Mouse (Mus musculus) heart, postnatal 0 days (tissue): ENCODE measurements around the gene Ephb1. TPM values are rescaled to one million over a fixed set of nuclear protein-coding genes. Genes with fewer than 3 reads are reported as not detected.

Experiments
- ATAC-seq: fragments of 200-750 bp; cut with Nextera tagmentation; 2 replicates; pipeline ENCODE4 v1.8.0; 2017; ENCODE audit warnings: low read depth, moderate number of reproducible peaks, moderate library complexity; ENCODE audit not compliant: insufficient read depth
- DNase-seq: peaks from one replicate; pipeline ENCODE4 v3.0.0-alpha.2; 2016; ENCODE audit warnings: low spot score
- H3K27ac ChIP-seq: fragments of 300-500 bp; sonication (generic); 2 replicates; pipeline ENCODE4 v1.5.1; 2014; ENCODE audit warnings: low read depth, mild to moderate bottlenecking
- H3K27me3 ChIP-seq: fragments of 300-500 bp; sonication (generic); 2 replicates; pipeline ENCODE4 v1.6.1; 2014; ENCODE audit warnings: low read length, mixed read lengths; ENCODE audit not compliant: control insufficient read depth, insufficient read depth
- H3K36me3 ChIP-seq: fragments of 300-500 bp; sonication (generic); replicated peaks from 2 replicates; pipeline ENCODE4 v1.6.1; 2014; ENCODE audit warnings: low read length, mixed read lengths; ENCODE audit not compliant: control insufficient read depth, insufficient read depth
- H3K4me1 ChIP-seq: fragments of 300-500 bp; sonication (generic); 2 replicates; pipeline ENCODE4 v1.6.1; 2014; ENCODE audit warnings: antibody characterized with exemption; ENCODE audit not compliant: control insufficient read depth, insufficient read depth
- H3K4me2 ChIP-seq: fragments of 300-500 bp; sonication (generic); 2 replicates; pipeline ENCODE4 v1.6.1; 2014; ENCODE audit warnings: low read depth, mild to moderate bottlenecking, low read length, moderate library complexity
- H3K4me3 ChIP-seq: fragments of 300-500 bp; sonication (generic); 2 replicates; pipeline ENCODE4 v1.5.1; 2014; ENCODE audit warnings: low read depth, low read length
- H3K9ac ChIP-seq: fragments of 300-500 bp; sonication (generic); replicated peaks from 2 replicates; pipeline ENCODE4 v1.6.1; 2014; ENCODE audit warnings: low read depth, low read length, mixed read lengths
- H3K9me3 ChIP-seq: fragments of 300-500 bp; sonication (generic); replicated peaks from 2 replicates; pipeline ENCODE4 v1.6.1; 2016; ENCODE audit warnings: low read length; ENCODE audit not compliant: control insufficient read depth
- CTCF ChIP-seq: IDR thresholded peaks from 2 replicates; pipeline ENCODE4 v1.5.1; 2016; ENCODE audit warnings: antibody characterized with exemption, control low read depth, low read depth
- EP300 ChIP-seq: IDR thresholded peaks from 2 replicates; pipeline ENCODE4 v1.6.1; 2016; ENCODE audit warnings: antibody characterized with exemption, low read depth
- WGBS: fragments of 180-500 bp; shearing (Covaris S2); extraction: QIAGEN DNeasy Blood & Tissue Kit; methylation state at CpG from one replicate; pipeline ENCODE4 v1.1.7; 2014; 5-methylcytosine and 5-hydroxymethylcytosine counted together
- polyA plus RNA-seq: library from polyadenylated mRNA; unstranded; fragments of >200 nt; fragmentation: Nextera tagmentation; extraction: Ambion mirVana; gene quantifications from 2 replicates; pipeline ENCODE4 v1.2.1, GENCODE M21; 2015
- total RNA-seq: library from RNA; depleted of rRNA; stranded (reverse); fragments of >200 nt; gene quantifications from 2 replicates; pipeline ENCODE4 v1.2.3, GENCODE M21; 2014; ENCODE audit warnings: low replicate concordance

The Ephb1 gene
- total and polyA plus RNA-seq, 2 experiments from 2014 or later: 0.96 to 2.1 TPM

DNA sequence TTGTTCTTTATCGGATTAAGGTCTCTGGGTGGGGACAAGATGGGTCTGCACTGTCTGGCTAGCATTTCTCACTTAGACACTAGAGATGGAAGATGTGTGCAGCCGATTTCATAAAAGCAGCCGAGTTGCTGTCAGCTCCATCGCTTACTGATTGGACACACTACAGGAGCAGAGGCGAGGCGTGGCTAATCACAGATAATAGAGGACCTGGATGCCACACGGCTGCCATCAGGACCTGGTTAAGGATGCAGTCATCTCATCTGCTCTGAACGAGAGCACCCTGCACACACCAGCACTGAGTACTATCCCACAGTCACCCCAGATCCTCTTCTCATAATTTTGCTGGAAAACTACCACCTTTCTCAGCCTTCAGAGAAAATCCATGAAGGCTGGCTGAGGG, 419.6 kb downstream of the Ephb1 start:
- H3K36me3 ChIP-seq: no peaks in the 10 kb centered on the region
- H3K4me2 ChIP-seq: no peak overlapping the region
- no peaks in the 10 kb centered on the region for H3K27me3 ChIP-seq
- no peak overlapping the region for H3K4me3 ChIP-seq
- no peaks in the 10 kb centered on the region for H3K9me3 ChIP-seq
- DNase-seq (no peak), ATAC-seq (no peak)
- H3K9ac ChIP-seq: no peak overlapping the region
- WGBS: 58% methylated on average over 8 of the region's 8 CpGs
- TF ChIP-seq CTCF: no peak
- no peak for TF ChIP-seq EP300
- H3K27ac ChIP-seq: no peak overlapping the region
- H3K4me1 ChIP-seq: no peaks in the 10 kb centered on the region

DNA sequence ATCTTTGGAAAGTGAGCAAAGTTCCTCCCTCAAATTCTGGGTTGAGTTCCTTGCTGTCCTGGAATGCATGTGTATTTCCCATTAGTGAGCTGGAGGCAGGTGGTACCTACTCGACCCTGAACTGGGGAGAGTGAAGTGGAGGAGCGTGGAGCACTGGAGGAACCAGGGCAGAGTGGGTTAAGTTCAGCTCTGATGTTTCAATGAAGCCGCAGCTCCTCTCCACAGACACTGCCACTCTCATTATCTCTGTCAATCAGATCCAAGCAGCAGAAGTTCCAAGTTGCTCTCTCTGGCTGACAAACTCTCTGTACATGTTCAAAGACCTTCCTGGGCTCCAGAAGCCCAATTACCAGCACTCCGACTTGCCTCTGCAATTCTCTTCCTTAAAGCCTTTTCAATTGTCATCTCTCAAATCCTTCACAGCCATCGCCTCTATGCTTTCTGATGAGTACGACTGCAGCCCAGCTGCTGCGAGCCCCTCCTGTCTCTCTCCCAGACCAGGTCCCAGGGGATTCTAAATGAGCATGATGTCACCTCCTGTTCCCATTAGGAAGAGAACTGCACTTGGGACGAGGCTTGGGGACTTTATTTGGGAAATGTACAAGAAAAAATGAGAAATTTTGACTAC, 420.4 kb downstream of the Ephb1 start:
- Histone ChIP-seq H3K27ac (no peak overlapping the region), H3K36me3 (no peaks in the 10 kb centered on the region), H3K4me2 (no peak overlapping the region), H3K9ac (no peak overlapping the region), H3K4me1 (no peaks in the 10 kb centered on the region), H3K27me3 (no peaks in the 10 kb centered on the region), H3K4me3 (no peak overlapping the region), H3K9me3 (no peaks in the 10 kb centered on the region)
- no peak for ATAC-seq
- TF ChIP-seq EP300 (no peak), CTCF (no peak)
- DNase-seq: peak; percentile 23
- WGBS: 47% methylated on average over 8 of the region's 8 CpGs

- H3K9ac ChIP-seq: no peak overlapping the region
- no peaks in the 10 kb centered on the region for H3K36me3 ChIP-seq
- no peaks in the 10 kb centered on the region for H3K27me3 ChIP-seq
- WGBS: 55% methylated on average over 4 of the region's 4 CpGs
- TF ChIP-seq EP300: no peak
- TF ChIP-seq CTCF: no peak
- no peaks in the 10 kb centered on the region for H3K9me3 ChIP-seq
- no peak overlapping the region for H3K4me3 ChIP-seq
- no peaks in the 10 kb centered on the region for H3K4me1 ChIP-seq
- ATAC-seq (no peak), DNase-seq (no peak)
- no peak overlapping the region for H3K27ac ChIP-seq
- no peak overlapping the region for H3K4me2 ChIP-seq
These were observed 429.7 kb downstream of the Ephb1 start for GRCm38 (mm10) chr9:101924829-101925228.

- Histone ChIP-seq H3K9me3 (no peaks in the 10 kb centered on the region), H3K4me2 (no peak overlapping the region), H3K9ac (no peak overlapping the region), H3K36me3 (no peaks in the 10 kb centered on the region), H3K27ac (no peak overlapping the region), H3K4me3 (no peak overlapping the region), H3K4me1 (no peaks in the 10 kb centered on the region), H3K27me3 (no peaks in the 10 kb centered on the region)
- DNase-seq (no peak), ATAC-seq (no peak)
- WGBS: 69% methylated on average over 4 of the region's 4 CpGs
- TF ChIP-seq CTCF (no peak), EP300 (no peak)
These were observed 431.6 kb downstream of the Ephb1 start for GRCm38 (mm10) chr9:101922846-101923245.

DNA sequence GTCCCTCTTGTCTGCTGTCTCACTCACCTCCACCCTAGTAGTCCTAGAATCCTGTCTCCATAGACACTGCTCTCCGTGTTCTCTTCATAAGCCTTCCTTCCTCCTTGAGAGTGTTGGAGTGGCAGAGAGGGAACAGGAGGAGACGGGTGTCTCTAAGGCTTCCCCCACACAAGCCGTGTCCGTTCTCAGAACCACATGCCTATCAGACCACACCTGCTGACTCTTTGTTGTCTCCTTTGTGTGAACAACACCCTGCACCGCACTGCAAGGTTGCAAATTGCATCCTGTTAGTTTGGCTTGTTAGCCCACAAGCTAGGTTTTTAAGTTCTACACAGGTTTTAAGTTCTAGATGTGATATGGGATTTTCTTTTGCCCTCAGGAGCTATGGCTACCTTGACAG, 435.2 kb downstream of the Ephb1 start:
- H3K4me2 ChIP-seq: no peak overlapping the region
- H3K4me3 ChIP-seq: no peak overlapping the region
- ATAC-seq: no peak
- no peaks in the 10 kb centered on the region for H3K36me3 ChIP-seq
- no peaks in the 10 kb centered on the region for H3K9me3 ChIP-seq
- H3K27me3 ChIP-seq: no peaks in the 10 kb centered on the region
- H3K27ac ChIP-seq: no peak overlapping the region
- DNase-seq: no peak
- TF ChIP-seq CTCF: no peak
- TF ChIP-seq EP300: no peak
- no peaks in the 10 kb centered on the region for H3K4me1 ChIP-seq
- H3K9ac ChIP-seq: no peak overlapping the region
- WGBS: 82% methylated on average over 5 of the region's 5 CpGs

GRCm38 (mm10) chr9:101918771-101919170, 435.7 kb downstream of the Ephb1 start:
- TF ChIP-seq CTCF: no peak
- TF ChIP-seq EP300: no peak
- Histone ChIP-seq H3K4me2 (no peak overlapping the region), H3K27ac (no peak overlapping the region), H3K4me1 (no peaks in the 10 kb centered on the region), H3K9me3 (no peaks in the 10 kb centered on the region), H3K36me3 (no peaks in the 10 kb centered on the region), H3K4me3 (no peak overlapping the region), H3K9ac (no peak overlapping the region), H3K27me3 (no peaks in the 10 kb centered on the region)
- ATAC-seq: no peak
- no peak for DNase-seq
- 69% methylated on average over 4 of the region's 4 CpGs for WGBS
